Mouse (Mus musculus) heart, adult 9 months (tissue): Measurements from ENCODE around the gene Fam120c.
"Not testable (repeated sequence)": the region's sequence is repeated elsewhere in the genome, so short reads cannot be mapped to it uniquely, and the experiment has no call there.

Experiments used
- DNase-seq, 2 experiments: peaks; one replicate each; pipeline ENCODE4 v3.0.0; 2022; ENCODE audit warnings: low spot score in 2 of 2

The Fam120c gene

GRCm38 (mm10) chrX:151343761-151344500 is at the start of gene Fam120c:
Gene Fam120c, plus strand, starts transcription at chrX:151344175.
- peak; percentile 81 for DNase-seq

- no peak for DNase-seq
Observed at GRCm38 (mm10) chrX:151298329-151298728, 45.6 kb upstream of the Fam120c start.

DNA sequence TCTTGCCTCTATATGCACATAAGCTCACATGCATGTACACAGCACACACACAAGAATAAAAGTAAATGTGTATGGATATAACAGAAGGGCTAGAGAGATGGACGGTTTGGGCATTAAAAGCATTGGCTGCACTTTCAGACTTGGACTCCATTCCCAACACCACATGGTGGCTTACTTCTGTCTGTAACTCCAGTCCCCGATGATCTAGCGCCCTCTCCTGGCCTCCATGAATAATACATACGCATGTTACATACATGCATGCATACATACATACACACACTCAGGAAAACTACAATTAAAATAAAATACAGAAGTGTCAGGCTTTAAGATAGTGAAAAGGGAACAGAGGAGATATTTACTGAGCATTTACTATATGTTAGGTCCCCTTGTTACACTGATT is 30.2 kb upstream of the Fam120c start:
- no peak for DNase-seq

DNA sequence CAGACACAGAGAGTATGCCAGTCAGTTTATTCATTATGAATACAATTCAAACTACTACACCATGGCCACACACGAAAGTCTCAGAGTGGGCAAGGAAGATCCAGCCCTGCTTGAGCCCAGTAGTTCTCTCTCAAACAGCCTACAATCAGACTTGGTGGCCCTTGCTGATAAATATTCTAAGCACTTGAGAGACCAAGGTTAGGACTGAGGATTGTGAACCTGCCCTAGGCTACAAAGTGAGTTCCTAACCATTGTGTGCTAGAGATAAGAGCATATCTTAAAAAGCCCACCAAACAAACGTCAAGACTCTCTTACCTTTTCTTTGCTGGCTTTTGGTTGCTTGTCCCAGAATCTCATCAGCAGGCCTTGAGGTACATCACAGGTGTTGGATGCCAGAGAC is 10.4 kb upstream of the Fam120c start:
- no peak for DNase-seq

- DNase-seq: peak; percentile 58 to 78
Observed at GRCm38 (mm10) chrX:151337804-151338203, 6.2 kb upstream of the Fam120c start.

GRCm38 (mm10) chrX:151344501-151344984 is 568 bp downstream of the Fam120c start:
- DNase-seq: peak; percentile 18 to 22

GRCm38 (mm10) chrX:151345333-151346125 is 1.6 kb downstream of the Fam120c start:
- DNase-seq: no peak

- no peak for DNase-seq
Observed at GRCm38 (mm10) chrX:151347278-151347677, 3.3 kb downstream of the Fam120c start.

GRCm38 (mm10) chrX:151349322-151349721 is 5.3 kb downstream of the Fam120c start:
- DNase-seq: no peak

DNA sequence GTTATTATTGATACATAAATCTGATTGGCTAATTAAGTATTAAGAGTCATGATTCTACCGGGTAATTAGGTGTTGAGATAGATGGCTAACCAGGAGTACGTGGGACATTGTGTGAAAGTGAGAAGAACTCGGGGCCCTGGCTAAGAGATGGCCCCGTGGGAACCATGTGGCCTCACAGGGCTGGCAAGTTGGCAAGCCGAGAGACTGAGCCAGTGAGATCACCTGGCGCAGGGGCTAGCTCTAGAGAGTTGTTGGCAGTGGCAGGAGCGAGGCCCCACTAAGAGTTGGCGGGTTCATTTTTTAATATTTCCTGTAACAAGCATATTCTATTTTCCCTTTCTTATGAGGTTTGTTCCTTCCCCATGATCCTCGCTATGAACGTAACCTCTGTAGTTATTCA is 74.8 kb downstream of the Fam120c start:
- DNase-seq: no peak

DNA sequence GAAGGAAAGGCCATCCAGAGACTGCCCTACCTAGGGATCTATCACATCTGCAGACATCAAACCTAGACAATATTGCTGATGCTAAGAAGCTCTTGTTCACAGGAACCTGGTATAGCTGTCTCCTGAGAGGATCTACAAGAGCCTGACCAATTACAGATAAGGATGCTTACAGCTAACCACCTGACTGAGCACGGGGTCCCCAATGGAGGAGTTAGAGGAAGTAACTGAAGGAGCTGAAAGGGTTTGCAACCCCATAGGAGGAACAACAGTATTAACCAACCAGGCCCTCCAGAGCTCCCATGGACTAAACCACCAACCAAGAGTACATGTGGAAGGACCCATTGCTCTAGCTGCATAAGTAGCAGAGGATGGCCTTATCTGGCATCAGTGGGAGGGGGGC is 76.8 kb downstream of the Fam120c start:
- DNase-seq: no peak

GRCm38 (mm10) chrX:151443637-151444036 is 99.7 kb downstream of the Fam120c start:
- DNase-seq: no peak

DNA sequence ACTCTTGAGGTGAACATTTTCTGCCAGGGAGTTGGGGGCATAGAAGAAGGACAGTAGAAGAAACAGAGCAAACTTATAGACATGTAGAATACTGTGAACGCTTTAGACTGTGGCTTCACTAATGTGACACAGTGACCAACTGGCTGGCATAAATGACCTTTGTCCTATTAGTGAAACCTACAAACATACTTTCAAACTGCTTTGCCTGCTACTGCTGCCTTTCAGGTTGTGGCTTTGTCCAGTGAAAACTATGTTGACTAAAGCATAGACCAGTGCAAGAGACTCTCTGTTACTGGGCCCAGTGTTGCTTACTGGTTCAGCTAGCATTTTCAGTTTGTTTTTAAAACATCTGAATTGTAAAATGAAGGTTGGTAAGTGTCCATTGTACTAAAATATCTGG is 100.2 kb downstream of the Fam120c start:
- DNase-seq: no peak

DNA sequence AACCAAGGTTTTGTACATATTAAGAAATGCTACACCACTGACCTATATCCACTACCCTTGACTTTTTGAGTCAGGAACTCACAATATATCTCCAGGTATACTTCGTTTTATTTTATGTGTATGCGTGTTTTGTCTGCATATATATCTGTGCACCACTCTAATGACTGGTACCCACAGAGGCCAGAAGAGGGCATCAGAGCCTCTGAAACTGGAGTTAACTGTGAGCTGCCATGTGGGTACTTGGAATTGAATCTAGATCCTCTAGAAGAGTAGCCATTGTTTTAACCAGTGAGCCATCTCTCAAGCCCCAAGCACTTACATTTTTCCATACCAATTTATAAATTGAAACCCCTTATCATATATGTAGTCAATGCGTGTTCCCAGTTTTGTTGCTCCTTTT is 144.2 kb downstream of the Fam120c start:
- no peak for DNase-seq

DNA sequence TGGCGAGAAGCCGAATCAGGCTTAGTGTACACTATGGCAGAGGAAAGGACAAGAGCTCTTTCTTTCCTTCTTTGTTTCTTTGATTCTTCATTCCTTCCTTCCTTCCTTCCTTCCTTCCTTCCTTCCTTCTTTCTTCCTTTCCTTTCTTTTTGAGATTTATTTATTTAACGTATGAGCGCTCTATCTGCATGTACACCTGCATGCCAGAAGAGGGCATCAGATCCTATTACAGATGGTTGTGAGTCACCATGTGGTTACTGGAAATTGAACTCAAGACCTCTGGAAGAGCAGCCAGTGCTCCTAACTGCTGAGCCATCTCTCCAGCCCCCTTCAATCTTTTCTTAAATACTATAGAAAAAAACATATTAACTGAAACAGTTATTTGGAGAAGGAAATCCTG is 149.3 kb downstream of the Fam120c start:
- DNase-seq: not testable (repeated sequence)

- no peak for DNase-seq
Observed at GRCm38 (mm10) chrX:151496596-151496995, 152.6 kb downstream of the Fam120c start.

DNA sequence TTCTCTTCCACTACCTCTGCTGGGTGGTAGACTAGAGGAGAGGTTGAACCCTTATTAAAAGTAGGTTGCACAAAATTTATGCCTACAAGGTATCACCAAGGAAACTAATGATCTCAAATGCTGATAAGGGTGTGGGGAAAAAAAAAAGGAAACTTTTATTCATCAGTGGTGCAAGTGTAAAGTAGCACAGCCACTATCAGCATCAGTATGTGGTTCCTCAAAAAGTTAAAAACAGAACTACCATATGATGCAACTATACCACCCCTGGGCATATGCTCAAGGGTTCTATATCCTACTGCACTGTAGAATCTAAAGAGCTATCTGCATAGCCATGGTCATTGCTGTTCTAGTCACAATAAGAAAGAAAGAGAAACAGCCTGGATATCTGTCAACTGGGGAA is 164.6 kb downstream of the Fam120c start:
- DNase-seq: no peak

DNA sequence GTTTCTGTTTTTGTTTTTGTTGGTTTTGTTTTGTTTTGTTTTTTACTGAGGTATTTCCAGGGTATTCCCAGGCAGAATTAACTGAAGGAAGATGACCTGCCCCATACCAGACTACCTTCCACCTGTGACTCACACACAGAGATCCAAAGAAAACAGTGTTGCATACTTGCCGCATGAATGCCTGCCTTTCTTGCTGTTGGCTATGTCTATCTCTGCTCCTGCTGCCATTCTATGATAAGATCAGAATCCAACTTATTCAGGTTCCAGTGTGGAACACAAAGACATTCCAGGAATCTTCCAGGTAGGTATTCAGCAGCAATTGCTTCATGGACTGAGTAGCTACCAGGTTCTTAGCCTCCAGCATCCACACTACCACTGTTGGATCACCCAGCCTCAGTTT is 165.9 kb downstream of the Fam120c start:
- DNase-seq: no peak

DNA sequence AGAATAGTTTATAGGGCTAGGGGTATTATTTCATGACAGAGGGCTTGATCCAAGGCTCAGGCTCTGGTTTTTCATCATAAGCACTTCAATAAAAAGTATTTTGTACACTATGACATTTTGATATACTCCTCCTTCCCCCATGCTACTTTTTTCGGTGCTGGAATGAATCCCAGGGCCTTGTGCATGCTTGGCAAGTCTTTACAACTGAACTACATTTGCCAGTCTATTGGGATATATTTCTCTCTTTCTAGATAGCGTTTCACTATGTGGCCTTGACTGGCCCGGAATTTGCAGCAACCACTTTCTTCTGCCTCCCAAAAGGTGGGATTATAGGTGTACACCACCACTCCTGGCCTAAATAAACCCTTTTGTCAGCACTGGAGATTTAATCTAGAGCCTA is 169.1 kb downstream of the Fam120c start:
- DNase-seq: no peak

DNA sequence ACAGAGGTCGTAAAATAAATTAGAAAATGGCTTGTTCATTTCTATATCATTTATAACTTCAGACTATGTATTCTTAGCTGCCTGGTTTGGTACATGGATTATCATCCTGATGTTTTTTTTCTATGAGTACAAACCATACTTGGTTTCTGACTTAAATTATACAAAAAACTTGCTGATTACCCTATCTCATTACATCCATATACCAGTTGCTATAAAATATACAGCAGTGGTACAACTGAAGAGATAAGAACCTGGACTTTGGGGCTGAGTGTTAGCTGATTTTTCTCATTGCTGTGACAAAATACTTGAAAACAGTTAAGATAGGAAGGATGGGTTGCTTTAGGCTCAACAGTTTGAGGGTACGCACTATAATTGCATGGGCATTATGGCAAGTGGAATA is 169.7 kb downstream of the Fam120c start:
- no peak for DNase-seq

DNA sequence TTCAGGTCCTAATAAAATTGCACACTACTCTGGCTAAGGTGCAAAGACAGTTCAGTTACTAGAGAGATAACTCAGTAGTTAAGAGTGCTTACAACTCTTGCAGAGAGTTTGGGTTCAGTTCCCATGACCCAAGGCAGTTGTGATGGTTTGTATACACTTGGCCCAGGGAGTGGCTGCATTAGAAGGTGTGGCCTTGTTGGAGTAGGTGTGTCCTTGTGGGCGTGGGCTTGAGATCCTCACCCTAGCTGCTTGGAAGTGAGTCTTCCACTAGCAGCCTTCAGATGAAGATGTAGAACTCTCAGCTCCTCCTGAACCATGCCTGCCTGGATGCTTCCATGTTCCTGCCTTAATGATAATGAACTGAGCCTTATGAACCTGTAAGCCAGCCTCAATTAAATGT is 174.2 kb downstream of the Fam120c start:
- DNase-seq: no peak

DNA sequence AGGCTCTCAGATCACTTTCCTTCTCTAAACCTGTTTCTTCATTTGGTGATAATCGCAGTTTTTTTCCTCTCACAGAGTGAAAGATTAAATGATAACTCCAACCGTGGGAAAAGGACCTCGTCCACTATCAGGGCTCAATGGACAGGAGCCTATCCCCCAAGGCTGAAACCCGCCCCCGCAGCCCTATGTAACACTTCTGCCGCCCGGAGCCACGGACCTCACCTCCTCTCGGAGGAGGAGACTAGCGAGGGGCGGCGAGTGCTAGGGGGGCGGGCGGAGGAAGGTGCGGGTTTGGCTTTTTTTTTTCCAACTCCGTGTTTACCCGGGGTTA is 176.1 kb downstream of the Fam120c start:
- DNase-seq: no peak
